Mouse (Mus musculus): ENCODE results near the gene Pak6. TPM values are rescaled to one million over a fixed set of nuclear protein-coding genes. Genes with fewer than 3 reads are reported as not detected.

Gene Pak6
- polyA plus RNA-seq, 1 experiment from 2014 or later, result 1.0 TPM

Other genes starting within 250 kb of the Pak6 start
- gene Srp14, start 183.6 kb upstream of the Pak6 start, polyA plus RNA-seq (2015; fragmentation: Nextera tagmentation; extraction: Ambion mirVana), result 120 and 130 TPM in 2 replicates
- 0.27 and 0.75 TPM in 2 replicates for gene Bmf, start 113.6 kb upstream of the Pak6 start, polyA plus RNA-seq (2015; fragmentation: Nextera tagmentation; extraction: Ambion mirVana)
- 47.8 and 58.8 TPM in 2 replicates for gene Bub1b, start 65.1 kb upstream of the Pak6 start, polyA plus RNA-seq (2015; fragmentation: Nextera tagmentation; extraction: Ambion mirVana)
- not detected in 2 replicates for gene Ankrd63, start 40.7 kb downstream of the Pak6 start, polyA plus RNA-seq (2015; fragmentation: Nextera tagmentation; extraction: Ambion mirVana)
- 1.6 and 1.7 TPM in 2 replicates for gene Plcb2, start 65.1 kb downstream of the Pak6 start, polyA plus RNA-seq (2015; fragmentation: Nextera tagmentation; extraction: Ambion mirVana)
- 18.4 and 19.1 TPM in 2 replicates for gene Inafm2, start 82.5 kb downstream of the Pak6 start, polyA plus RNA-seq (2015; fragmentation: Nextera tagmentation; extraction: Ambion mirVana)
- 0.20 and 0.23 TPM in 2 replicates for gene Ccdc9b, start 99.4 kb downstream of the Pak6 start, polyA plus RNA-seq (2015; fragmentation: Nextera tagmentation; extraction: Ambion mirVana)
- gene Phgr1, start 109.5 kb downstream of the Pak6 start, polyA plus RNA-seq (2015; fragmentation: Nextera tagmentation; extraction: Ambion mirVana), result not detected in 2 replicates
- gene Disp2, start 116.4 kb downstream of the Pak6 start, polyA plus RNA-seq (2015; fragmentation: Nextera tagmentation; extraction: Ambion mirVana), result 0.24 and 0.31 TPM in 2 replicates
- gene Knstrn, start 150.7 kb downstream of the Pak6 start, polyA plus RNA-seq (2015; fragmentation: Nextera tagmentation; extraction: Ambion mirVana), result 91.9 and 101 TPM in 2 replicates
- 26.4 and 29.6 TPM in 2 replicates for gene Ivd, start 198.7 kb downstream of the Pak6 start, polyA plus RNA-seq (2015; fragmentation: Nextera tagmentation; extraction: Ambion mirVana)
- gene Bahd1, start 237.1 kb downstream of the Pak6 start, polyA plus RNA-seq (2015; fragmentation: Nextera tagmentation; extraction: Ambion mirVana), result 2.3 and 2.5 TPM in 2 replicates